Mouse (Mus musculus) C2C12 (cell line): ENCODE data around the gene Rnpc3. TPM values are rescaled to one million over a fixed set of nuclear protein-coding genes. Genes with fewer than 3 reads are reported as not detected.
"Not testable (repeated sequence)": the region's sequence is repeated elsewhere in the genome, so short reads cannot be mapped to it uniquely, and the experiment has no call there.

Source experiments
- H3K27me3 ChIP-seq: one replicate; pipeline ENCODE4 v1.6.1; 2011; ENCODE audit not compliant: control insufficient read depth, insufficient read depth, insufficient read length
- H3K36me3 ChIP-seq: one replicate; pipeline ENCODE4 v1.6.1; 2011; ENCODE audit not compliant: control insufficient read depth, insufficient read depth
- H3K4me3 ChIP-seq: one replicate; pipeline ENCODE4 v1.5.1; 2011; ENCODE audit warnings: mild to moderate bottlenecking, control low read depth; ENCODE audit not compliant: poor library complexity, insufficient read depth, severe bottlenecking
- H3K79me2 ChIP-seq: one replicate; pipeline ENCODE4 v1.6.1; 2011; ENCODE audit not compliant: control insufficient read depth, insufficient read depth
- H3K79me3 ChIP-seq: one replicate; pipeline ENCODE4 v1.6.1; 2011; ENCODE audit warnings: low read depth, control low read depth
- H3ac ChIP-seq: one replicate; pipeline ENCODE3; 2011; ENCODE audit warnings: low read depth; ENCODE audit not compliant: control insufficient read depth, insufficient read length
- CEBPB ChIP-seq: IDR thresholded peaks from one replicate; pipeline ENCODE4 v1.6.1; 2011; ENCODE audit warnings: low read depth, mild to moderate bottlenecking, control low read depth, moderate library complexity
- CTCF ChIP-seq: IDR thresholded peaks from one replicate; pipeline ENCODE4 v1.5.1; 2011; ENCODE audit not compliant: control insufficient read depth, insufficient read depth, insufficient read length
- FOSL1 ChIP-seq: IDR thresholded peaks from one replicate; pipeline ENCODE4 v1.8.0; 2011; ENCODE audit warnings: mild to moderate bottlenecking, low read length; ENCODE audit not compliant: poor library complexity, insufficient read depth, severe bottlenecking
- MAX ChIP-seq: IDR thresholded peaks from one replicate; pipeline ENCODE4 v1.6.1; 2011; ENCODE audit warnings: mild to moderate bottlenecking, control low read depth
- MYOD1 ChIP-seq: IDR thresholded peaks from one replicate; pipeline ENCODE4 v1.6.1; 2011; ENCODE audit warnings: low read depth; ENCODE audit not compliant: control insufficient read depth, insufficient read length
- MYOG ChIP-seq: IDR thresholded peaks from one replicate; pipeline ENCODE4 v1.6.1; 2011; ENCODE audit not compliant: control insufficient read depth, insufficient read length; ENCODE audit errors: extremely low read depth
- USF1 ChIP-seq: IDR thresholded peaks from one replicate; pipeline ENCODE4 v1.6.1; 2011; ENCODE audit warnings: low read depth, mild to moderate bottlenecking, control low read depth, moderate library complexity
- long read RNA-seq, 2 experiments: library from polyadenylated mRNA; unstranded; transcript quantifications; one replicate each; pipeline ENCODE4 v2.0.0; 2019 to 2020
- polyA plus RNA-seq: library from polyadenylated mRNA; unstranded; fragments of >200 nt; fragmentation: generic; extraction: Trizol; gene quantifications from one replicate; pipeline ENCODE4 v1.2.1, GENCODE M21; 2012; ENCODE audit warnings: missing spikeins

The Rnpc3 gene
- polyA plus RNA-seq, result 4.4 TPM
- long read RNA-seq, experiment 1, transcript Rnpc3-203 (15 exons, 1,839 nt), result major isoform, 11 of 14 reads
- long read RNA-seq, experiment 1, partial matches to known transcripts, result 1 of 14 reads
- long read RNA-seq, experiment 1, other reads (novel, unspliced or antisense), result 1 of 14 reads
- long read RNA-seq, experiment 2, transcript Rnpc3-203 (15 exons, 1,839 nt), result major isoform, 43 of 55 reads
- long read RNA-seq, experiment 2, partial matches to known transcripts, result 0 of 55 reads
- long read RNA-seq, experiment 2, other reads (novel, unspliced or antisense), result 11 of 55 reads

DNA sequence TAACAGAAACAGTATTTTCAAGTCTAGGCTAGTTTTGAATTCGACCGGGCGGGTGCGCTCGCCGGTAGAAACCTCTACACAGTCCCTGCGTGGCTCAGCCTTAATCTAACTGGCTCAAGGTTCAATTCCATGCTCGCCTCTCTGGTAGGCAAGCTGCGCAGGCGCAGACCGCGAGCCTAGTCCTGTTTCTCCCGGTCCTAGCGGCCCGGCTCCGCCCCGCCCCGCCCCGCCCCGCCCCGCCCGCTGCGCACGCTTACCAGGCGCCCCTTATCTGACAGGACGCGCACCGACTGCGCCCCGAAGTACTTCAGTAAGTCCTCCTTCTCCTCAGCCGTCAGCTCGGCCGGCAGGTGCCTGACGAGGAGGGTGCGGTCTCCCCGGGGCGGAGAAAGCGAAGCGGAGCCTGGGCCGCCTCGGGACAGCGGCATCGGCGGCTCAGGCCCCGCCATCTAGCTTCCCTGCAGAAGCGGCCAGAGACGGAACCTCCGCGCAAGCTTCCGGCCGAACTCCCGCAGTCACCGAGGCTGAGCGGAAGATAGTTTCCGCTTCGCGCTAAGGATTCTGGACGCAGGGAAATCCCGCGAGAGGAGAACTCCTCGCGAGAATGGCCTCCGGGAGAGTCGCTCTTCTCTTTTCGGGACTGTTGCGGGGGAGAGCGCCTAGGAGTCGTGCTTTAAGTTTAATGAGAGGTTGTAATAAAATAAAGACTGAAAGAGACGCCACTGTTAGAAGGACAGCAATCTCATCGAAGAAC, at the start of gene Rnpc3:
Rnpc3 (minus strand) TSS at position 544 of the 754 bp plus-strand sequence.
- Histone ChIP-seq H3K36me3 (peaks cover 36% of the 10 kb centered on the region), H3K79me3 (peaks cover 12% of the 10 kb centered on the region), H3K27me3 (no peaks in the 10 kb centered on the region), H3K4me3 (peak within 1 kb of the TSS; percentile 77), H3ac (peak within 1 kb of the TSS; percentile 97), H3K79me2 (peaks cover 41% of the 10 kb centered on the region)
- no peak for TF ChIP-seq CEBPB
- TF ChIP-seq MAX, result no peak
- no peak for TF ChIP-seq MYOD1
- no peak for TF ChIP-seq FOSL1
- no peak for TF ChIP-seq USF1
- TF ChIP-seq CTCF, result no peak
- TF ChIP-seq MYOG, result no peak

DNA sequence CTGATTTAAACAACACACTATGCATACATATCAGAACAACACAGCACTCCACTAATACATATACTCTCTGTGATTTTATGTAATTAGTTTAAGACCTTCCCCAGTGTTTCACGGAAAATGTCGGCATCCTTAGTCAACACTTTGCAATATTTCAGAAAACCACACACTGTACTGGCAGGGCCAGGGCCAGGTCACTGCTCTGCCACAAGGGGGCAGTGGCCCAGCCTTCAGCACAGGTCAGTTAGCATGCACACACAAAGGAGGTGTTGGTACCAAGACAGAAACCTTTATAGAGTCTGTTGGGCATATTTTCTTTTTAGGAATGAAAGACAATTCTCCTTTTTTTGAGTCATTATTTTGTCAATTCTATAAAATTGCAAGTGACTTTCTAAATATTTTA, 27.0 kb upstream of the Rnpc3 start:
- H3K4me3 ChIP-seq, result no peak overlapping the region
- H3K79me3 ChIP-seq, result no peaks in the 10 kb centered on the region
- no peaks in the 10 kb centered on the region for H3K27me3 ChIP-seq
- TF ChIP-seq CEBPB, result no peak
- TF ChIP-seq CTCF, result peak; percentile 63
- H3K36me3 ChIP-seq, result no peaks in the 10 kb centered on the region
- no peak overlapping the region for H3ac ChIP-seq
- H3K79me2 ChIP-seq, result no peaks in the 10 kb centered on the region

DNA sequence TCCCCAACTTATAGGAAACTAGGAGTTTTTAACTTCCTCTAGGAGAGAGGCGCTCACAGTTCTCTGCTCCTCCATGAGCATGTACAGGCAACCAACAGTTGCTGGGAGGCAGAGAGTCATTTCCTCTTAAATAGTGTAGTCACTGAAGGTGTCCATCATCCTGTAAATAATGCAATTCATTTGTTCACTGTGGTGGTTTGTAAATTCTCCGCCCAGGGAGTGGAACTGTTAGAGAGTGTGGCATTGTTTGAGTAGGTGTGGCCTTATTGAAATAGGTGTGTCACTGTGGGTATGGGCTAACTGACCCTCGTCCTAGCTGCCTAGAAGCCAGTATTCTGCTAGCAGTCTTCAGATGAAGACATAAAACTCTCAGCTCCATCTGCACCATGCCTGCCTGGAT, 24.4 kb upstream of the Rnpc3 start:
- TF ChIP-seq MYOD1 (no peak), MAX (no peak), CEBPB (no peak), USF1 (no peak), FOSL1 (no peak), MYOG (no peak), CTCF (no peak)
- no peak overlapping the region for H3ac ChIP-seq
- H3K4me3 ChIP-seq, result no peak overlapping the region
- H3K27me3 ChIP-seq, result no peaks in the 10 kb centered on the region
- H3K79me3 ChIP-seq, result no peaks in the 10 kb centered on the region
- no peaks in the 10 kb centered on the region for H3K79me2 ChIP-seq
- H3K36me3 ChIP-seq, result no peaks in the 10 kb centered on the region

DNA sequence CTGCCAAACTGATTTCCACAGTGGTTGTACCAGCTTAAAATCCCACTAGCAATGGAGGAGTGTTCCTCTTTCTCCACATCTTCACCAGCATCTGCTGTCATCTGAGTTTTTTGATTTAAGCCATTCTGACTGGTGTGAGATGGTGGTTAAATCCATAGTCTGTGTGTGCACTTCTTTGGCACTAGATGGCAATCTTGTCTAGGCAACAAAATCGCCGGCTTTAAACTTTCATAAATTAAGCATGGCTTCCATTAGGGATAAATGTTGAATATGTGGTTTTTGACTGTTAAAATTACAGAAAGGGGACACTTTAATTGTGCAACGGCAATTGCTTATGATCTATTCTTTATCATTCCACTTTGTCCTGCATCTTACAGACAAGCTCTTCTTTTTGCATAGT, 21.4 kb upstream of the Rnpc3 start:
- not testable (repeated sequence) for H3K36me3 ChIP-seq, H3K27me3 ChIP-seq, H3K79me2 ChIP-seq, H3K79me3 ChIP-seq, H3ac ChIP-seq, H3K4me3 ChIP-seq

DNA sequence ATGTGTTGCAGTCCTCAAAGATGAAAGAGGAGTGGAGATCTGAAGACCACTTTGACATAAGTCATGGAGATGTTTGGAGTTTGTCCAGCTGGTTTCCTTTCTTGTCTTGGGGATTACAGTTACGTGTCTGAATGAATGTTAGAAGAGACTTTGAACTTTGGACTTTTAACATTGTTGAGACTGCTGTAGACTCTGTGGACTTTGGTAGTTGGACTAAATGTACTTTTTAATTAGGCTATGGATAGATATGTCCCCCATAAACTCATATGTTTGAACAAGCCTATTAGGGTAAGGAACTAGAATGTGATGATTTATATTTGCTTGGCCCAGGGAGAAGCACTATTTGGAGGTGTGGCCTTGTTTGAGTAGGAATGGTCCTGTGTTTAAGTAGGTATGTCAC, 9.6 kb upstream of the Rnpc3 start:
- Histone ChIP-seq H3K4me3 (no peak overlapping the region), H3K79me3 (no peaks in the 10 kb centered on the region), H3ac (no peak overlapping the region), H3K27me3 (no peaks in the 10 kb centered on the region), H3K79me2 (no peaks in the 10 kb centered on the region), H3K36me3 (no peaks in the 10 kb centered on the region)
- TF ChIP-seq USF1 (no peak), MYOG (no peak), CTCF (no peak), CEBPB (no peak), FOSL1 (no peak), MYOD1 (no peak), MAX (no peak)

DNA sequence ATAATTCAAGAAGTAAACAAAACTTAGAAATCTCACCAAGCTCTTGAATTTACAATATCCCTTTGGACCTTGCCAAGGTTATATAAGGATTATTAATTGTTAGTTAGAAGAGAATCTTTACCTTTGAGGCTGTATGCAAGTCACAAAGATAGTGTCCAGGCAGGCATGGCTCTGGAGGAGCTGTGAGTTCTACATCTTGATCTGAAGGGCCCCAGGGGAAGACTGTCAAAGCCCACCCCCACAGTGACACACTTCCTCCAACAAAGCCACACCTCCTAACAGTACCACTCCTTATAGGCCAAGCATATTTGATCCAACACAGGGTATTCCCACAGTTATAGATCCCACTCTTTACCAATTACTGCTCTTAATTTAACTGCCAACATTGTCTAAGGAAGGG, 4.3 kb upstream of the Rnpc3 start:
- H3K36me3 ChIP-seq, result no peaks in the 10 kb centered on the region
- peaks cover 11% of the 10 kb centered on the region for H3K79me2 ChIP-seq
- no peaks in the 10 kb centered on the region for H3K27me3 ChIP-seq
- H3K4me3 ChIP-seq, result no peak overlapping the region
- TF ChIP-seq MAX (no peak), MYOD1 (no peak), USF1 (no peak), CEBPB (no peak), CTCF (no peak), MYOG (no peak), FOSL1 (no peak)
- H3ac ChIP-seq, result no peak overlapping the region
- no peaks in the 10 kb centered on the region for H3K79me3 ChIP-seq
